Mouse (Mus musculus) limb, embryonic 14.5 days (tissue): Measurements from ENCODE around the gene Lrp5. TPM values are rescaled to one million over a fixed set of nuclear protein-coding genes. Genes with fewer than 3 reads are reported as not detected.

Experiments used
- ATAC-seq: fragments of 200-750 bp; cut with Nextera tagmentation; 2 replicates; pipeline ENCODE4 v1.8.0; 2017; ENCODE audit warnings: low read depth, moderate number of reproducible peaks, moderate TSS enrichment; ENCODE audit not compliant: low FRiP score
- DNase-seq: peaks from one replicate; pipeline ENCODE4 v3.0.0-alpha.2; 2015; ENCODE audit warnings: low spot score
- H3K27ac ChIP-seq: fragments of 300-500 bp; sonication (generic); replicated peaks from 2 replicates; pipeline ENCODE4 v1.5.1; 2014; ENCODE audit warnings: low read depth, mild to moderate bottlenecking, low read length, moderate library complexity, mixed read lengths
- H3K27me3 ChIP-seq: fragments of 300-500 bp; sonication (generic); 2 replicates; pipeline ENCODE4 v1.6.1; 2014; ENCODE audit warnings: low read length, mixed read lengths; ENCODE audit not compliant: control insufficient read depth, insufficient read depth
- H3K36me3 ChIP-seq: fragments of 300-500 bp; sonication (generic); 2 replicates; pipeline ENCODE4 v1.6.1; 2014; ENCODE audit warnings: mild to moderate bottlenecking, low read length, moderate library complexity, mixed read lengths; ENCODE audit not compliant: control insufficient read depth, insufficient read depth
- H3K4me1 ChIP-seq: fragments of 300-500 bp; sonication (generic); 2 replicates; pipeline ENCODE4 v1.6.1; 2014; ENCODE audit warnings: antibody characterized with exemption, low read length, mixed read lengths; ENCODE audit not compliant: control insufficient read depth, insufficient read depth
- H3K4me2 ChIP-seq: fragments of 300-500 bp; sonication (generic); replicated peaks from 2 replicates; pipeline ENCODE4 v1.6.1; 2014; ENCODE audit warnings: low read depth, mild to moderate bottlenecking, low read length, moderate library complexity; ENCODE audit not compliant: severe bottlenecking
- H3K4me3 ChIP-seq: fragments of 300-500 bp; sonication (generic); replicated peaks from 2 replicates; pipeline ENCODE4 v1.5.1; 2014; ENCODE audit warnings: low read length
- H3K9ac ChIP-seq: fragments of 300-500 bp; sonication (generic); 2 replicates; pipeline ENCODE4 v1.6.1; 2014; ENCODE audit warnings: mild to moderate bottlenecking, low read depth, low read length, moderate library complexity; ENCODE audit not compliant: severe bottlenecking
- H3K9me3 ChIP-seq: fragments of 300-500 bp; sonication (generic); 2 replicates; pipeline ENCODE4 v1.6.1; 2016; ENCODE audit warnings: low read length; ENCODE audit not compliant: control insufficient read depth
- POLR2A ChIP-seq: fragments of 200-500 bp; IDR thresholded peaks from 2 replicates; pipeline ENCODE4 v1.8.0; 2012; ENCODE audit warnings: inconsistent platforms, mild to moderate bottlenecking, moderate library complexity, borderline replicate concordance; ENCODE audit not compliant: insufficient read depth, insufficient read length; ENCODE audit errors: extremely low read depth
- WGBS: fragments of 180-500 bp; shearing (Covaris S2); extraction: QIAGEN DNeasy Blood & Tissue Kit; methylation state at CpG from one replicate; pipeline ENCODE4 v1.1.7; 2014; 5-methylcytosine and 5-hydroxymethylcytosine counted together
- polyA plus RNA-seq, 2 experiments: library from polyadenylated mRNA; depleted of rRNA in 1 of 2; stranded (reverse) in 1 of 2; unstranded in 1 of 2; fragments of >200 nt; fragmentation: Nextera tagmentation in 1 of 2; extraction: Ambion mirVana in 1 of 2; gene quantifications; 2 replicates each; pipeline versions ENCODE4 v1.2.1 to v1.2.3; 2012 to 2014

Lrp5 gene
- polyA plus RNA-seq, 2 experiments: 9.5 to 36.3 TPM

DNA sequence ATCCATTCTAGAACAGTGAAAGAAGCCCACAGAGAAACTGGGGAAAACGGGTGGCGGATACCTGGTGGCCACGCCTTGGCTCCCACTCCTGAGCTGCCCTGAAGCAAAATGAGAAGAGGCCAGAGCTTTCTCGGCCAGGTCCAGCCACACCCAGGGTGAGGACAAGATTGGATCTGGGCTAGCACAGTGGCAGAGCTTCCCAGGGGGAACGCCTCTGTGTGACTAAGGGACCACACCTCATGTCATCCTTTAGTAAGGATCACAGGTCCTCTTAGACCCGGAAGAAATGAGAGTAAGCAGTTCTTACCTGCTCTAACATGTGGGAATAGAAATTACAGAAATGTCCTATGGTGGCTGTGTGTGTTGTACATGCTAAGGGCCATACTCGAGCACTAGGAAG lies 61.3 kb downstream of the Lrp5 start:
- WGBS: 91% methylated on average over 7 of the region's 7 CpGs
- no peak for ATAC-seq
- H3K4me3 ChIP-seq: no peak overlapping the region
- peaks cover 1% of the 10 kb centered on the region; the same call in 1 of the 2 replicates for H3K9me3 ChIP-seq
- H3K4me2 ChIP-seq: no peak overlapping the region
- TF ChIP-seq POLR2A: no peak
- DNase-seq: no peak
- peaks cover 86% of the 10 kb centered on the region for H3K36me3 ChIP-seq
- no peaks in the 10 kb centered on the region for H3K4me1 ChIP-seq
- H3K27me3 ChIP-seq: no peaks in the 10 kb centered on the region
- H3K9ac ChIP-seq: no peak overlapping the region
- H3K27ac ChIP-seq: no peak overlapping the region

DNA sequence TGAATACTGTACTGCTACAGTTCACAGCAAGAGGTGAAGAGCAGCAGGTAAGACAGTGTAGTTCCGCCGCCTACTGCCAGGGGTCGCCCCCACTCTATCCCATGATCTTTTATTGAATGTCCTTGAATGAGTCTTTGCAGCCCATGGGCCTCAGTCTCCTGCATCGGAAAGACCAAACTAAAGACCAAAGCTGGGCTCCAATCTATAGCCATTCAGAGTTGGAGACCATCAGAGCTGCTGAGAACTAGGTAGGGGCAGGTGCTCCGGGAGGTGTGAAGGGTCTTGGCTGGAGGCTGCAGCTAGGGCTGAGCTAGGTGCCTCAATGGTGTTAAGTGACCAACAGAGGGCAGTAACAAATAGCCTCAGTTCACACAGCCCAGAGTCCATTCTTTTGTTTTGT lies 62.5 kb downstream of the Lrp5 start:
- Histone ChIP-seq H3K36me3 (peaks cover 86% of the 10 kb centered on the region), H3K27ac (no peak overlapping the region), H3K4me1 (no peaks in the 10 kb centered on the region), H3K4me3 (no peak overlapping the region), H3K27me3 (no peaks in the 10 kb centered on the region), H3K9ac (no peak overlapping the region), H3K9me3 (peaks cover 8% of the 10 kb centered on the region; the same call in 1 of the 2 replicates), H3K4me2 (no peak overlapping the region)
- ATAC-seq (0 out of 2 replicates have a peak, but pooled peaks have one; percentile 31), DNase-seq (peak; percentile 42)
- WGBS: 68% methylated on average over 5 of the region's 5 CpGs
- TF ChIP-seq POLR2A: no peak

DNA sequence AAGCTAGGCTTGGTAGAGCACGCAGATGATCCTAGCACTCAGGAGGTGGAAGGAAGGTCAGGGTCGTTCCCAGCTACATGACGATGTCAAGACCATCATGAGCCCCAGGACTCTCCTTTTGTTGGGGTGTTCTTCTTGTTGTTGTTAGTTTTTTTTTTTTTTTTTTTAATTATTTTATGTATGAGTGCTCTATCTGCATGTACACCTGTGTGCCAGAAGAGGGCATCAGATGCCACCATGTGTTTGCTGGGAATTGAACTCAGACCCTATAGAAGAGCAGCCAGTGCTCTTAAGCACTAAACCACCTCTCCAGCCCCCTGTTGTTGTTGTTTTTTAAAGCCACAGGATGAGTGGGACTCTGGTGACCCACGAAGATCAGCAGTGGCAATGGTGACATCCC lies 63.1 kb downstream of the Lrp5 start:
- peaks cover 86% of the 10 kb centered on the region for H3K36me3 ChIP-seq
- H3K27ac ChIP-seq: no peak overlapping the region
- H3K4me3 ChIP-seq: no peak overlapping the region
- TF ChIP-seq POLR2A: no peak
- no peaks in the 10 kb centered on the region for H3K4me1 ChIP-seq
- peaks cover 8% of the 10 kb centered on the region; the same call in 1 of the 2 replicates for H3K9me3 ChIP-seq
- no peak overlapping the region for H3K9ac ChIP-seq
- ATAC-seq (no peak), DNase-seq (no peak)
- 94% methylated on average over 4 of the region's 4 CpGs for WGBS
- no peaks in the 10 kb centered on the region for H3K27me3 ChIP-seq
- H3K4me2 ChIP-seq: no peak overlapping the region

DNA sequence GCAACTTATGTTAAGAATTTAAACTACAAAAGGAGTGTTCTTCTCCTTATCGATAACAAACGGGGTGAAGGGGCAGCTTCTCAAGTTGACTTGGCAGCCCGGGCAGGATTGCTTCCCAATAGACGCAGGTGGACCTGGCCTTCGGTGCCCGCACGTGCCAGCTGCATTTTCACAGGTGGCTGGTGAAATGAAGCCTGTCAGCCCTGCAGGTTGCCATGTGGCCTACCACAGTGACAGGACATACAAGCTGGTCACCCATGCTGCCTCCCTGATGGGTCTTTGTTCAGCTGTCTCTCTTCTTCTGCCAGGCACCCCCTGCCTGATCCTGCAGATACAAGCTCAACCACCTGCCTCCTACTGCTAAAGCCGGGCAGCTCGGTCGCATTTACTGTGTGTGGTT lies 65.5 kb downstream of the Lrp5 start:
- Histone ChIP-seq H3K27me3 (no peaks in the 10 kb centered on the region), H3K36me3 (peaks cover 87% of the 10 kb centered on the region), H3K4me1 (no peaks in the 10 kb centered on the region), H3K4me2 (no peak overlapping the region), H3K4me3 (no peak overlapping the region), H3K9me3 (peaks cover 8% of the 10 kb centered on the region; the same call in 1 of the 2 replicates), H3K9ac (no peak overlapping the region), H3K27ac (no peak overlapping the region)
- DNase-seq (no peak), ATAC-seq (no peak)
- WGBS: 94% methylated on average over 10 of the region's 10 CpGs
- TF ChIP-seq POLR2A: no peak

DNA sequence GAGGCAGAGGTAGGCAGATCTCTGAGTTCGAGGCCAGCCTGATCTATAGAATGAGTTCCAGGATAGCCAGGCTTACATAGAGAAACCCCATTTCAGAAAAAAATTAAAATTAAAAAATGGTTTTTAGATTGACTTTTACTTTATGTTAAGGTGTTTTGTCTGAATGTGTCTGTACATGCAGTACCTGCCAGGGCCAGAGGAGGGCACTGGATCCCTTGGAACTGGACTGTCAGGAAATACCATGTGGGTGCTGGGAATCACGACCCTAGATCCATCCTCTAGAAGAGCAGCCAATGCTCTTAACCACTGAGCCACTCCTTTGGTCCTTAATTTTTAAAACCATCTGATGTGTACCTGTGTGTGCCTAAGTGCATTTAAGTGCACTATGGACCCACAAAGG lies 67.0 kb downstream of the Lrp5 start:
- no peak for ATAC-seq
- no peaks in the 10 kb centered on the region for H3K27me3 ChIP-seq
- 90% methylated on average over 2 of the region's 2 CpGs for WGBS
- no peak overlapping the region for H3K9ac ChIP-seq
- peaks cover 8% of the 10 kb centered on the region; the same call in 1 of the 2 replicates for H3K9me3 ChIP-seq
- no peak overlapping the region for H3K4me3 ChIP-seq
- no peak overlapping the region for H3K27ac ChIP-seq
- no peak for DNase-seq
- no peak overlapping the region for H3K4me2 ChIP-seq
- peaks cover 92% of the 10 kb centered on the region for H3K36me3 ChIP-seq
- no peaks in the 10 kb centered on the region for H3K4me1 ChIP-seq
- no peak for TF ChIP-seq POLR2A

DNA sequence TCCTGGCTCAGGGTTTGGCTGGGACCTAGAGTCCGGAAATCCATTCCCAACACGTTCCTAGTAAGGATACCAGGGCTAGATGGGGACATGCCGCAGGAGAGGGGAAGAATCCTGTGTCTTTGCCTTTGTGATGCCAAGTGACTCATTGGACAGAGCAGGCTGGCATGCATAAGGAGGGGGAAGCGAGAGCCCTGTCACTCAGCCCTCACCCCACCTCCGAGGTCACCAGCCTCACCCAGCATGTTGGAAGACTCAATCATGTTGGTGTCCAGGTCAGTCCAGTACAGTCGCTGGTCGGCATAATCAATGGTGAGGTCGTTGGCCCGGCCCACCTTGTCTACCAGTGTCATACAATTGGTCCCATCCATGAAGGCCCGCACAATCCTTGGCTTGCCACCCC lies 72.4 kb downstream of the Lrp5 start:
- Histone ChIP-seq H3K27ac (no peak overlapping the region), H3K9me3 (no peaks in the 10 kb centered on the region), H3K4me3 (no peak overlapping the region), H3K36me3 (peaks cover 96% of the 10 kb centered on the region), H3K9ac (no peak overlapping the region), H3K4me2 (no peak overlapping the region), H3K4me1 (no peaks in the 10 kb centered on the region), H3K27me3 (no peaks in the 10 kb centered on the region)
- no peak for DNase-seq
- no peak for TF ChIP-seq POLR2A
- 96% methylated on average over 10 of the region's 10 CpGs for WGBS
- no peak for ATAC-seq
